Mouse (Mus musculus) G1E-ER4 (cell line): ENCODE data around the gene Hist1h1a. TPM values are rescaled to one million over a fixed set of nuclear protein-coding genes. Genes with fewer than 3 reads are reported as not detected.
"Not testable (repeated sequence)": the region's sequence is repeated elsewhere in the genome, so short reads cannot be mapped to it uniquely, and the experiment has no call there.

ENCODE experiments used
- GATA1 ChIP-seq: IDR thresholded peaks from one replicate; pipeline ENCODE4 v1.8.0; 2012; ENCODE audit warnings: low read length, inconsistent platforms
- polyA plus RNA-seq: library from polyadenylated mRNA; stranded (reverse); fragments of >175 nt; gene quantifications from 2 replicates; pipeline ENCODE4 v1.2.3, GENCODE M21; 2012

The Hist1h1a gene
- polyA plus RNA-seq, 1 experiment: 0.33 TPM

DNA sequence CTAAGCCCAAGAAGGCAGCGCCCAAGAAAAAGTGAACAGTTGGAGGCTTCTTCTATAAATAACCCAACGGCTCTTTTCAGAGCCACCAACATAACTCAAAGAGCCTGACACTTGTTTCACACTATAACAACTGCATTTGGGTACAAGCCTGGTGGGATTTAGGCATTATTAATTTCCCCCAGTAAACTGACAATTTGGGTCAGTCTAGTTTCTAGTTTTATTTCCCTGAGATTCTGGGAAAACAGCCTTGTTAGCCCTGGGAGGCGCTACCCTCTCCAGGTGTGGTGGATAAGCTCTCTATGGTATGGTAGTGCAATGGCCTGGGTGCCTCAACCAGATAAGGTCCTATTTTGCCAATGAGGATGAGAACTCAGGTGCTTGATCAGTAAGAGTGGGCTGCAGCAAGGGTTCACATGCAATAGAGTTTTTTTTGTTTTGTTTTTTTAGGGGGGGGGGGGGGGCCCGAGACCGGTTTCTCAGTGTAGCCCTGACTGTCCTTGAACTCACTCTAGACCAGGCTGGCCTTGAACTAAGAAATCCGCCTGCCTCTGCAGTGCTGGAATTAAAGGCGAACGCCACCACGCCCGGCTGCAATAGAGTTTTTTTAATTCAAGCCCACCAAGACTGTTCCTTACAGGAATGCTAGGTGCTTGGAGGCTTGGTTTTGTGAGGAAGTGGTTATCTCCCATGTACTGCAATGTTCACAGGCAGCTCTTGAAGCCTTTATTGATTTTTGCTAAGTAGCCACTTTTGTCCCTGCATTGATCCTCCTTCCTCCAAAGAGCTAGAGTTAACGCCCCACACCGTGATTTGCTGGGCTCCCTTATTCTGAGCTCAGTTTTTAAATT lies 1.1 kb downstream of the Hist1h1a start:
- TF ChIP-seq GATA1: no peak

DNA sequence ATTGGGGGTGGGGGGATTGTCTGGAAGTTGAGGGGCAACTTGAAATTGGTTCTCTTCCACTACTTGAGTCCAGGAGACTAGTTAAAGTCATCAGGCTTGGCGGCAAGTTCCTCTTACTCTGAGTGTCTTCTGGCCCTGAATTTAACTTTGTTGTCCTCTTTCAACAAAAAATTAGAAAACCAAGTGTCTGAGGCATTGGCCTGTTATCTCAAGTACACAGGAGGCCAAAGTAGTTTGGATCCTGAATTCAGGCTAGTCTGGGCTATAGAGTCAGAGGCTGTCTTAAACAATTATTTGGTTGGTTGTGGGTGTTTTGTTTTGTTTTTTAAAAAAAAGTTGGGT lies 1.7 kb downstream of the Hist1h1a start:
- no peak for TF ChIP-seq GATA1

DNA sequence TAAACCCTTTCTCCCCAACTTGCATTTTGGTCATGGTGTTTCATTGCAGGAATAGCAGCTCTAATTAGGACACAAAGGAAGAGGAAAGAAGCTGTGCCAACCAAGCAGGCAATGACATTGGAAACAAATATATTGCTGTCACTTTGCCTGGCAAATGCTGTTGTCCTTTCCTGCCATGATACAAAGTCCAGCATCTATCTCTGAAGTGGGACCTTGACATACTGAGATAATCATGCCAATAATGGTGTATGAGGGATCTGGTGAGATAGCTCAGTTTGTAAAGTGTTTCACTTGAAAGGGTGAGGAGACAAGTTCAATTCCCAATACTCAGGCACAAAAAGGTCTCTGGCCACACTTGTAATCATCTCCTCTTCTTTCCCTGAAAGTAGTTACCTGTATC lies 3.3 kb downstream of the Hist1h1a start:
- no peak for TF ChIP-seq GATA1

DNA sequence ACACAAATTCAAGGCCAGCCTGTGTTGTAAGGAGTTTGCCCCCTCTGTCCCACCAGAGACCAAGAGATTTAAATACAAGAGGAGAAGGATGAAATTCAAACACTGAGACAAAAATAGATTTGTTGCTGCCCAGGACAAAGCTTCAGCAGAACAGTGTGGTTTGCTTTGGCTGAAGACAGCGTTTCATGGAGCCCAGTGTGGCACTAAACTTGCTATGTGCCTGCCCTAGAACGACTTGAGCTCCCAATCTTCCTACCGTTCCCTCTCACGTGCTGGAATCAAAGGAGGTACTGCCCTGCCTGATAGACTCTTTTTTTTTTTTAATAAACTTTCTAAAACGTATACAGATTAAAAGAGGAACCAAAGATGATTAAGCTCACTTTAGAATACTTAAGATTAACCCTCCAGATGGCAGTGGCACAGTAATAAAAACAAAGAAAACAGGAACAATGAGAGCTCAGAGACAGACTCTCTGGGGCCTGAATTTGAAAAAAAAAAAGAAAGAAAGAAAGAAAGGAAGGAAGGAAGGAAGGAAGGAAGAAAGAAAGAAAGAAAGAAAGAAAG lies 5.5 kb downstream of the Hist1h1a start:
- no peak for TF ChIP-seq GATA1

GRCm38 (mm10) chr13:23769613-23770012 lies 6.1 kb downstream of the Hist1h1a start, which contains the start of gene Trim38:
Gene Trim38 (plus strand): TSS chr13:23769913.
- TF ChIP-seq GATA1: not testable (repeated sequence)

DNA sequence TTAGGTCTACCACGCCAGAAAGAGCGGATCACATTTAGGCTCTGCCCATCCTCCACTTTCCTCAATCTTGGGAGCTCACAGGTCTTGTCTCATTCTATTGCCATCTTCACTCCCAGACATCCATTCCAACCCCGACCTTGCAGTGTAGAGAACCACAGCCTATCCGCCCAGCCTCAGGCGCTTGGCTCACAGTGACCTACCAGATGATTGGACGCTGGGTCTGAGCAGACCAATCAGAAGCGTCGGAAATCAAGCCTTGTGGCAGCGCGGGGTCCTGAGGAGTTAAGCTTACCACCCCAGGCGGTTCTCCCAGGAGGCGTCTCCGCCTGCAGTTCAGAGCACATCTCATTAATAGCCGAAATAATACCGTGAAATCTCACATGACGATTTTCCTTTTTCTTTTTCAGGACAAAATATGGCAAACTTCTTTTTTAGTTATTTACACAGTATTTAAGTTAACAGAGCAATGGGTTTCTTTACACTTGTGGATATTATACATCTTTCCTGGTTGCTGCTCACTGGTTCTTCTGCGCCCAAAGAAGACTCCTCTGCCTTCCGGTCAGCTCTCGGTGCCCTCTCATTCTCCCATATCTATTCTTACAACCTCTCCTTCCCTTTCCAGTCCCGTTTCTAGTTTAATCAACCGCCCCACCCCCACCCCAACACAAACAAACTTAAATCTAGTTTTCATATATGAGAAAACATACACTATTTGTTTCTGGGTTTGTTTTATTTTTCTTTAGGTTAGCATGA lies 9.3 kb downstream of the Hist1h1a start:
- TF ChIP-seq GATA1: no peak

GRCm38 (mm10) chr13:23778339-23778738 lies 14.9 kb downstream of the Hist1h1a start:
- no peak for TF ChIP-seq GATA1

DNA sequence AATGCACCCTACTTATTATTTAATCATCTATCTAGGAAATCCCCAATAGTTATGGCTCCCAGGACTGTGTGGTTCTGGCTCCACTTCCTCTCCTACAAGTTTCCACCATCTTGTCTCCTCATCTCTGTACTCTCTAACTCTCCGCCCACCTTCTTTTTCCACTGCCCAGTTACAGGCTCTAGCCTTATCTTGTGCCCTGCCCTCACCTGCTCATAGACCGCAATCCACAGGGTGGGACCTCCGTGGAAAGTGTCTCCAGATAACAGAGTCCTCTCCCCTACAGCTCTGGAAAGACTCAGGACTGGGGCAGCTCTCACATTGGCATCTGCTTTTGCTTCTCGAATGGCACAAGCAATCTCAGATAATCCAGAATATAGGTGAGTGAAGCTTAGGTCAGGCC lies 15.6 kb downstream of the Hist1h1a start:
- no peak for TF ChIP-seq GATA1

- no peak for TF ChIP-seq GATA1
These were observed 29.1 kb downstream of the Hist1h1a start for GRCm38 (mm10) chr13:23792520-23792919.

DNA sequence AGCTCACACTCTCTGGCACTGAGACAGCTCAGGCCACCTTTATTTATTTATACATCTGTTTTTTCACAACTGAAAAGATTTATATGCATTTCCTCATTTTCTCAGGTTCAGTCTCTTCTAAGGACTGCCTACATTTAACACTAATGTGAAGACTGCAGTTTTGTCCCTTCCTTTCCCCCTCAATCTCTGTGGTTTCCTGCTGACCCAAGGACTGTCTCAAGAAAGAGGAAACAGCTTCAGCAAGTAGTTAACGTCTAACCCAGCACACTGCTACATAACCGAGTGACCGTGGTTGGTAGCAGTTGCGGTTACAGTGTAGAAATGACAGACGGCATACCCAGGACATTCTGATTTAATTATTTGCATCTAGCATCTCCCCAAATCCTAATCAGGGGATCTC lies 35.9 kb downstream of the Hist1h1a start:
- TF ChIP-seq GATA1: no peak

DNA sequence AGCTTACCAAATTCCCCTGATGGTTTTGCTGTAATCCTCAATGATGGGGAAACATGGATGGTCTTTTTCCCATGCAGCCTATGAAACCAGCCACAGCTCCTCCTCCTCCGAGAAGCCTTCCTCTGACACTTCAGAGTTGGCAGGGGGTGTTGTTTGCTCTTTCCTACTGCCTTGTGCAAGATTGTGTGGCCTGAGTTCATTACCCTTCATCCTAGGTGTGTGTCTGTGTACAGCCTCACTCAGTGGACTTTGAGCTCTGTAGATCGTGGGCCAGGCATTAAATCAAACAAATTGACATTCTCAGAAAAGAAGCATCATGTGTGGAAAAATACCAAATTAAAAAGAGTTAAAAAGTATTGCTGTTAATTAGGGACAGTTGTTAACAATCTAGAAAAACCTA lies 41.1 kb downstream of the Hist1h1a start:
- no peak for TF ChIP-seq GATA1

GRCm38 (mm10) chr13:23806422-23807052 lies 43.1 kb downstream of the Hist1h1a start, which contains the start of gene Slc17a2:
Gene Slc17a2 (plus strand): TSS chr13:23806993.
- TF ChIP-seq GATA1: no peak

Other genes starting within 250 kb of the Hist1h1a start
- gene Hist1h4h, start 232.6 kb upstream of the Hist1h1a start, polyA plus RNA-seq: 18.1 and 20.2 TPM in 2 replicates
- 2,691 and 3,312 TPM in 2 replicates for gene Hist1h2af, start 229.8 kb upstream of the Hist1h1a start, polyA plus RNA-seq
- 17.3 and 23.2 TPM in 2 replicates for gene Hist1h3g, start 228.2 kb upstream of the Hist1h1a start, polyA plus RNA-seq
- 1.7 and 2.5 TPM in 2 replicates for gene Hist1h2bh, start 220.3 kb upstream of the Hist1h1a start, polyA plus RNA-seq
- gene Hist1h3f, start 219.6 kb upstream of the Hist1h1a start, polyA plus RNA-seq: 5.7 and 6.3 TPM in 2 replicates
- 18.7 and 20.6 TPM in 2 replicates for gene Hist1h4f, start 212.0 kb upstream of the Hist1h1a start, polyA plus RNA-seq
- 0.81 and 0.89 TPM in 2 replicates for gene Hist1h1d, start 210.4 kb upstream of the Hist1h1a start, polyA plus RNA-seq
- gene Hist1h3e, start 201.3 kb upstream of the Hist1h1a start, polyA plus RNA-seq: 11.7 and 13.1 TPM in 2 replicates
- gene Hist1h2ae, start 192.4 kb upstream of the Hist1h1a start, polyA plus RNA-seq: 18.2 and 26.0 TPM in 2 replicates
- 21.9 and 32.9 TPM in 2 replicates for gene Hist1h2bg, start 192.3 kb upstream of the Hist1h1a start, polyA plus RNA-seq
- gene Hist1h2bf, start 189.5 kb upstream of the Hist1h1a start, polyA plus RNA-seq: 8.5 and 12.9 TPM in 2 replicates
- gene Hist1h2ad, start 189.3 kb upstream of the Hist1h1a start, polyA plus RNA-seq: 1.8 and 6.5 TPM in 2 replicates
- gene Hist1h3d, start 187.9 kb upstream of the Hist1h1a start, polyA plus RNA-seq: 3.8 and 4.0 TPM in 2 replicates
- 22.9 and 29.6 TPM in 2 replicates for gene Hist1h4d, start 182.1 kb upstream of the Hist1h1a start, polyA plus RNA-seq
- gene Hist1h2be, start 142.5 kb upstream of the Hist1h1a start, polyA plus RNA-seq: 0.92 and 1.2 TPM in 2 replicates
- 5.9 and 7.2 TPM in 2 replicates for gene Hist1h1e, start 141.1 kb upstream of the Hist1h1a start, polyA plus RNA-seq
- gene Hist1h2ac, start 79.7 kb upstream of the Hist1h1a start, polyA plus RNA-seq: 1.0 and 2.0 TPM in 2 replicates
- gene Hist1h2bc, start 79.5 kb upstream of the Hist1h1a start, polyA plus RNA-seq: 16.7 and 25.9 TPM in 2 replicates
- gene Hist1h1t, start 67.9 kb upstream of the Hist1h1a start, polyA plus RNA-seq: not detected in 2 replicates
- gene Hist1h4c, start 65.2 kb upstream of the Hist1h1a start, polyA plus RNA-seq: 4.1 and 4.5 TPM in 2 replicates
- gene Hfe, start 52.8 kb upstream of the Hist1h1a start, polyA plus RNA-seq: not detected in 2 replicates
- gene Hist1h1c, start 24.9 kb upstream of the Hist1h1a start, polyA plus RNA-seq: 32.4 and 36.9 TPM in 2 replicates
- 12.2 and 13.4 TPM in 2 replicates for gene Hist1h3c, start 18.1 kb upstream of the Hist1h1a start, polyA plus RNA-seq
- gene Hist1h2bb, start 16.9 kb upstream of the Hist1h1a start, polyA plus RNA-seq: 6.6 and 10.7 TPM in 2 replicates
- gene Hist1h2ab, start 12.5 kb upstream of the Hist1h1a start, polyA plus RNA-seq: 30.3 and 45.7 TPM in 2 replicates
- 11.4 and 12.4 TPM in 2 replicates for gene Hist1h3b, start 11.4 kb upstream of the Hist1h1a start, polyA plus RNA-seq
- gene Hist1h4b, start 6.7 kb upstream of the Hist1h1a start, polyA plus RNA-seq: 9.0 and 10.6 TPM in 2 replicates
- 31.9 and 40.7 TPM in 2 replicates for gene Hist1h4a, start 2.4 kb upstream of the Hist1h1a start, polyA plus RNA-seq
- 3.9 and 6.7 TPM in 2 replicates for gene Hist1h3a, start 1.3 kb upstream of the Hist1h1a start, polyA plus RNA-seq
- gene Trim38, start 6.2 kb downstream of the Hist1h1a start, polyA plus RNA-seq: not detected in 2 replicates
- gene Slc17a2, start 43.3 kb downstream of the Hist1h1a start, polyA plus RNA-seq: not detected in 2 replicates
- gene Slc17a3, start 75.8 kb downstream of the Hist1h1a start, polyA plus RNA-seq: not detected in 2 replicates
- gene Slc17a1, start 104.1 kb downstream of the Hist1h1a start, polyA plus RNA-seq: not detected in 2 replicates
- not detected in 2 replicates for gene Slc17a4, start 151.3 kb downstream of the Hist1h1a start, polyA plus RNA-seq
- not detected in 2 replicates for gene Hist1h2ba, start 170.5 kb downstream of the Hist1h1a start, polyA plus RNA-seq
- not detected in 2 replicates for gene Hist1h2aa, start 170.8 kb downstream of the Hist1h1a start, polyA plus RNA-seq
- gene Scgn, start 227.5 kb downstream of the Hist1h1a start, polyA plus RNA-seq: not detected in 2 replicates